Mouse (Mus musculus): Measurements from ENCODE around the gene Aass.

GRCm38 (mm10) chr6:23126706-23127105 lies 6.1 kb downstream of the Aass start:
- no peak for TF ChIP-seq POLR2A (IDR thresholded peaks at IDR 0.05; ENCODE audit: low read depth, low read length)
- no peak for TF ChIP-seq CTCF (IDR thresholded peaks at IDR 0.05; ENCODE audit: extremely low read depth, insufficient read length, insufficient replicate concordance, low read depth, low read length)
